Mouse (Mus musculus) gastrocnemius, postnatal 14 days (tissue): ENCODE results near the gene Pitpnm2. TPM values are rescaled to one million over a fixed set of nuclear protein-coding genes. Genes with fewer than 3 reads are reported as not detected.
"Not testable (repeated sequence)": the region's sequence is repeated elsewhere in the genome, so short reads cannot be mapped to it uniquely, and the experiment has no call there.

Experiments
- DNase-seq: peaks from one replicate; pipeline ENCODE4 v3.0.0; 2021; ENCODE audit warnings: mixed read lengths
- intact Hi-C: fragments of 180-260 bp; cut with DNase I; formaldehyde crosslinking; loops from one replicate; pipeline ENCODE4 v1.15.1; 2025; ENCODE audit warnings: low total_unique reads
- total RNA-seq, 2 experiments: library from RNA; stranded (reverse); gene quantifications; 2 replicates each; pipeline ENCODE4 v1.2.3; 2021

Pitpnm2 gene
- total RNA-seq, 2 experiments from 2014 or later = 18.4 to 19.0 TPM

GRCm38 (mm10) chr5:124224321-124225092, 25.1 kb downstream of the Pitpnm2 start:
- intact Hi-C loops = no loop called here
- DNase-seq = peak; percentile 49

- no peak for DNase-seq
- intact Hi-C loops = no loop called here
Measured at GRCm38 (mm10) chr5:124223574-124223973, 26.0 kb downstream of the Pitpnm2 start.

- intact Hi-C loops = no loop called here
Measured at GRCm38 (mm10) chr5:124222696-124223095, 26.9 kb downstream of the Pitpnm2 start.

DNA sequence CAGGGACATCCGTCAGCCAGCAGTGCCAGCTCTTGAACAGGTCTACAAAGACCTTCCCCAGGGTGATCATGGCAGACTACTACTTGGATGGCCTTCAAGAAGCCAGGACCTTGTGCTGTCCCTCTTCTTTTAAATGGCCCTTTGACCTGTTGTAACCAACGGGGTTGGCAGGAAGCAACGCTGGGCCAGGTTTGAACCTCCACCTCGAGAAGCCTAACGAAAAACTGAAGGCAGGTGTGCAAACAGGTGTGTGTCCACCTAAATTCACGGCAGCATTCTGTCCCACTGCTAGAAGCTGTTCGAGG, 27.9 kb downstream of the Pitpnm2 start:
- DNase-seq = no peak
- intact Hi-C loops = no loop called here

More at GRCm38 (mm10) chr5:124222696-124223095, 26.9 kb downstream of the Pitpnm2 start:
- DNase-seq = peak; percentile 65

GRCm38 (mm10) chr5:124221037-124221735, 28.4 kb downstream of the Pitpnm2 start:
- peak; percentile 86 for DNase-seq
- intact Hi-C loops = no loop called here

DNA sequence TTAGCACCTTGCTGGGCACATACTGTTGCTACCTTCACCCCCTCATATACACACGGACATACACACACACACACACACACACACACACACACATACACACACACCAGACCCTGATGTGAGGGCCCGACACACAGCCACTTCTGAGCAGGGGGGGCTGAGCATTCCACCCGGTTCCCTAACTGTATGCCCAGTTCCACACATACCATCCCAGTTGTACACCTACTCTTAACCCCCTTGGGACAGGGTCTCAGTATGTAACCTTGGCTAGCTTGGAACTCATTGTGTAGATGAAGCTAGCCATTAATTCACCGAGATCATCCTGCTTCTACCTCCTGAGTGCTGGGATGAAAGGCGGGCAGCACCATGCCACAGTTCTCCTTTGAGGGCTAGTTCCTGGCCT, 29.0 kb downstream of the Pitpnm2 start:
- no peak for DNase-seq
- intact Hi-C loops = no loop called here

DNA sequence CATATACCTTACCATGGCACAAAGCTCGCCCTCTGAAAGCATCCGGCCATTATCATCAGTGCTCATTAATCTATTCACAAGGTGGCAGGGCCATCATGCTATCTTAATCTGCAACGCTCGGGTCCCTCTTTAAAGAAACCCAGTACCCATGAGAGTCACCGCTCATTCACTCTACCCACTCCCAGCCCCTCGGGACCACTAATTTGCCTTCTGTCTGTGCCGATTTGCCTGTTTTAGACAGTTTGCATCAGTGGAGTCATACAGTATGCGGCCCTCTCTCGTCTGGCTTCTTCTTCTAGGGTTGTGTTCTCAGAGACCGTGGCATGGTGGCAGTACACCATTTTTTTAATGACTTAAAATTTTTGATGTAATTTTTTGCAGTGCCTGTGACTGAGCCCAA, 30.1 kb downstream of the Pitpnm2 start:
- DNase-seq = no peak
- intact Hi-C loops = no loop called here

DNA sequence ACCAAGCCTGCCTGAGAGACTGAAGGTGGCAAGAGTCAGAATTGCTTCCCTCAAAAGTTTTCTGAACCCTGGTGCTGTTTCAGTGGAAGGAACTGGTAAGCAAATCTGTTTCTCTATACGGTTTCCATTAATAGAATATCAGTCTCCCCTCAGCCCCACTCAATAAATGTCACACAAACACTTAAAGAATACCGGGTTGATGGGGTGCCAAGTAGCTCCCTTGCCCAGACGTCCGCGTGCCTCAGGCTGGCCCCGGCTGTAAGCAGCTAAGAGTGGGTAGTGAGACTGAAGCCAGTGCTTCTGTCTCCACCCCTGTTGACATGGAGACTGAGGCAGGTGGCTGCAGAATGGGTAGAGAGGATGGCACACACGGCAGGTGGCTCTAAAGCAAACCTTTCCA, 30.6 kb downstream of the Pitpnm2 start:
- no peak for DNase-seq
- intact Hi-C loops = no loop called here

- intact Hi-C loops = no loop called here
- no peak for DNase-seq
Measured at GRCm38 (mm10) chr5:124217566-124218249, 31.9 kb downstream of the Pitpnm2 start.

- intact Hi-C loops, DNase-seq: not testable (repeated sequence)
Measured at GRCm38 (mm10) chr5:124217092-124217491, 32.5 kb downstream of the Pitpnm2 start.

DNA sequence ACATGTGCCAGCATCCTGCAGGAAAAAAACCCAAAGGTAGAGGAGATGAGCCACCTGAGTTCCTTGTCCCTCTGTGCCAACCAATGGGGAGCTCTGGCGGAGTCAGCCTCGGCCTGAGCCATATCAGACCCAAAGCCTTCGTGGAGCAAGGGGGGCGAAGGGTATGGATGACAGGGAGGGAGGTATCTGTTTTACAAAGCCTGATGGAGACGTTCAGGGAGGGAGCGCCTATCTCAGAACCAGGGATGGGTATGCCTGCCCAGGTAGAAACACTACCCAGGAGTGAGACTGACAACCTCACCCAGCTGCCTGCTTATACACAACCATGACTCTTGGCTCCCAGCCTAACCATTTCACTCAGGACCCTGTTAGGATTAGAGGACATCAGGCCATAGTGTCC, 33.2 kb downstream of the Pitpnm2 start:
- intact Hi-C loops = no loop called here
- DNase-seq = no peak

DNA sequence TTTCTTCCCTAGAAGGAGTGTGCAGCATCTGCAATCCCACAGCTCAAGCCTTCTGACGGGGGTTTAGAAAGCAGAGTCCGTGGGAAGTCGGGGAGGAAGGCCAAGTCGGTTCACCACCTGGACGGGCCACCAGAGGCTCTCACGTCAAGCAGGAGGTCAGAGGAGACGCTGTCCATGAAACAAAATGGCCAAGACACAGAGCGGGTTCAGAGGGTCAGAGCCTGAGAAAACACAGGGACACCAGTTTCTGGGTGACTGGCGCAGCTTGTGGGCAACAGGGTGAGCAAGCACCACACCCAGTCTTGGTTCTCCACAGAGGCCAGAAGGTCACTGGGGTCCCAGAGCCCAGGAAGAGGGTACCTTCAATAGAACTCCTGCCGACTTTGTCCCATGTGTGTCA, 33.9 kb downstream of the Pitpnm2 start:
- DNase-seq = no peak
- intact Hi-C loops = no loop called here

GRCm38 (mm10) chr5:124214516-124215145, 34.9 kb downstream of the Pitpnm2 start:
- intact Hi-C loops = loop anchor here (5.0 kb wide), 1 partner anchor 33 kb away; the partner anchor contains the start of gene Pitpnm2
- DNase-seq = no peak

GRCm38 (mm10) chr5:124213588-124214469, 35.7 kb downstream of the Pitpnm2 start:
- intact Hi-C loops = loop anchor here (5.0 kb wide), 1 partner anchor 33 kb away; the partner anchor contains the start of gene Pitpnm2
- DNase-seq = no peak

GRCm38 (mm10) chr5:124211669-124212068, 37.9 kb downstream of the Pitpnm2 start:
- intact Hi-C loops = loop anchor here (5.0 kb wide), 1 partner anchor 36 kb away; the partner anchor contains the start of gene Pitpnm2
- no peak for DNase-seq

- DNase-seq = peak; percentile 79
- intact Hi-C loops = loop anchor here (5.0 kb wide), 1 partner anchor 36 kb away; the partner anchor contains the start of gene Pitpnm2
Measured at GRCm38 (mm10) chr5:124211234-124211633, 38.3 kb downstream of the Pitpnm2 start.

DNA sequence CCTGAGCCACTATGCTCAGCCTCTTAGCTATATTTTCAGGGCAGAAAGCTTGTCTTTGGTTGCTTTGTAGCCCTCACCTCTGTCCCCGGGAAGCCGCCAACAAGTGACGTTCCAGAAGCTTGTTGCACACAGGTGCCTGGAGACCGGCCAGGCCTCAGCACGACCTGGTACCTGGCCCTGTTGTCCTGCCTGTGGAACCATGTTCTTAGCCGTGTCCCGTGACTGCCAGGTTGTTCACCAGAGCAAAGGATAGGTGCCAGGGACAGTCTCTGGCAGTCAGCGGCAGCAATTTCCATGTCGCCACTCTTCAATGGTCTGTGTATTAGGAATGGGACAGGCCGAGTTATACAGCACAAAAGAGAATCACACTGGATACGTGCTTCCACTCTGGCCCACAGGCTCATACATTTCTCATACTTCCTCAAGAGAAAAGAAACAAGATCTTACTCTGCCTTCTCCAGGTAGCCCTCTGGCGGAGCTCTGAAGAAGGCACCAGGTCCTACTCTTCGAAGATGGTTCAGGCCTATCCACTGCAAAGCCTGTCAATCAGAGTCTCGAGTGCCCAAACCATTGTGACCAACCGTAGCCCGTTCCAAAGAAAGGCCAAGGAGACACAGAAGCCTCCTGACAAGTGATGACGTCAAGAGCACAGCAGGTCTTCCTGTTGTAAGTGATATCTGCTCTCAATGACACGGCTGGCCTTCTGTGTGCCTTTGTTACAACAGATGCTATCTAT, 39.1 kb downstream of the Pitpnm2 start:
- DNase-seq = no peak
- intact Hi-C loops = loop anchor here (5.0 kb wide), 1 partner anchor 37 kb away; the partner anchor contains the start of gene Pitpnm2

- intact Hi-C loops = loop anchor here (5.0 kb wide), 1 partner anchor 37 kb away; the partner anchor contains the start of gene Pitpnm2
- DNase-seq = no peak
Measured at GRCm38 (mm10) chr5:124209850-124210249, 39.7 kb downstream of the Pitpnm2 start.
